Mouse (Mus musculus) limb, embryonic 13.5 days (tissue): ENCODE data around the gene Ptprn2. TPM values are rescaled to one million over a fixed set of nuclear protein-coding genes. Genes with fewer than 3 reads are reported as not detected.

ENCODE experiments used
- ATAC-seq: fragments of 200-750 bp; cut with Nextera tagmentation; 2 replicates; pipeline ENCODE4 v1.8.0; 2017; ENCODE audit warnings: low read depth, moderate number of reproducible peaks, moderate TSS enrichment; ENCODE audit not compliant: low FRiP score
- H3K27ac ChIP-seq: fragments of 300-500 bp; sonication (generic); 2 replicates; pipeline ENCODE4 v1.5.1; 2015; ENCODE audit warnings: inconsistent platforms, mild to moderate bottlenecking, moderate library complexity
- H3K27me3 ChIP-seq: fragments of 300-500 bp; sonication (generic); 2 replicates; pipeline ENCODE4 v1.6.1; 2015; ENCODE audit warnings: mild to moderate bottlenecking, inconsistent platforms
- H3K36me3 ChIP-seq: fragments of 300-500 bp; sonication (generic); 2 replicates; pipeline ENCODE4 v1.6.1; 2015; ENCODE audit warnings: inconsistent platforms, mild to moderate bottlenecking, moderate library complexity
- H3K4me1 ChIP-seq: fragments of 300-500 bp; sonication (generic); 2 replicates; pipeline ENCODE4 v1.6.1; 2015; ENCODE audit warnings: inconsistent platforms
- H3K4me2 ChIP-seq: fragments of 300-500 bp; sonication (generic); replicated peaks from 2 replicates; pipeline ENCODE4 v1.6.1; 2015; ENCODE audit warnings: inconsistent platforms, mild to moderate bottlenecking, moderate library complexity
- H3K4me3 ChIP-seq: fragments of 300-500 bp; sonication (generic); 2 replicates; pipeline ENCODE4 v1.5.1; 2015; ENCODE audit warnings: moderate library complexity, mild to moderate bottlenecking, inconsistent platforms
- H3K9ac ChIP-seq: fragments of 300-500 bp; sonication (generic); 2 replicates; pipeline ENCODE4 v1.6.1; 2015; ENCODE audit warnings: mild to moderate bottlenecking, inconsistent platforms
- H3K9me3 ChIP-seq: fragments of 300-500 bp; sonication (generic); 2 replicates; pipeline ENCODE4 v1.6.1; 2016; ENCODE audit warnings: inconsistent platforms
- WGBS: fragments of 180-500 bp; shearing (Covaris S2); methylation state at CpG from one replicate; pipeline ENCODE4 v1.1.7; 2015; 5-methylcytosine and 5-hydroxymethylcytosine counted together
- polyA plus RNA-seq: library from polyadenylated mRNA; unstranded; fragments of >200 nt; fragmentation: Nextera tagmentation; extraction: Ambion mirVana; gene quantifications from 2 replicates; pipeline ENCODE4 v1.2.1, GENCODE M21; 2015

The Ptprn2 gene
- polyA plus RNA-seq, 1 experiment from 2014 or later, result 0.19 TPM

- Histone ChIP-seq H3K36me3 (no peaks in the 10 kb centered on the region), H3K4me3 (no peak overlapping the region), H3K4me2 (no peak overlapping the region), H3K27ac (no peak overlapping the region), H3K9ac (no peak overlapping the region), H3K27me3 (no peaks in the 10 kb centered on the region), H3K4me1 (0 out of 2 replicates have a peak, but pooled peaks cover 6% of the 10 kb centered on the region), H3K9me3 (no peaks in the 10 kb centered on the region)
- 71% methylated on average over 6 of the region's 6 CpGs for WGBS
- no peak for ATAC-seq
Measured at GRCm38 (mm10) chr12:116770911-116771310, 285.4 kb downstream of the Ptprn2 start.

DNA sequence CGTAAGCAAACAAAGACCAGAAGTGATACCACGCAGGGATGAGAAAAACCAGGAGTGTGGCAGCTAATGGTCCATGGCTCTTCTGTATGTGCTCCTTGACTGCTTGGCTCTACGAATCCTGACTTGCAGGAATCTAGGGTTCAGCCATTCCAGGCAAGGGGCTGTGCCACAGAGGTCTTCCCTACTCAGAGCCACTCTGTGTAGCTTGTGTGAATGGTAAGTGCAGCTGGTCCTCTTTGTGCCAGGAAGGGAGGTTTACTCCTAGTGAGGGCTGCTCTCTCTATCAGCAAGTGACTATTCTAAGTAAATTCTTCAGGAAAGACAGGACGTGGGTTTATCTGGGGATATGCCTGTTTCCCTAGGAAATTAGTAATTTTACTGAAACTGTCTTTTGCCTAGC, 286.0 kb downstream of the Ptprn2 start:
- Histone ChIP-seq H3K27ac (no peak overlapping the region), H3K4me2 (no peak overlapping the region), H3K27me3 (no peaks in the 10 kb centered on the region), H3K36me3 (no peaks in the 10 kb centered on the region), H3K4me1 (0 out of 2 replicates have a peak, but pooled peaks cover 6% of the 10 kb centered on the region), H3K9ac (no peak overlapping the region), H3K4me3 (no peak overlapping the region), H3K9me3 (no peaks in the 10 kb centered on the region)
- ATAC-seq, result no peak
- 72% methylated on average over 4 of the region's 4 CpGs for WGBS

GRCm38 (mm10) chr12:116772081-116772566, 286.6 kb downstream of the Ptprn2 start:
- H3K4me3 ChIP-seq, result no peak overlapping the region
- H3K36me3 ChIP-seq, result no peaks in the 10 kb centered on the region
- H3K4me1 ChIP-seq, result 0 out of 2 replicates have a peak, but pooled peaks cover 6% of the 10 kb centered on the region
- no peak overlapping the region for H3K9ac ChIP-seq
- WGBS, result 37% methylated on average over 7 of the region's 7 CpGs
- H3K27me3 ChIP-seq, result no peaks in the 10 kb centered on the region
- H3K9me3 ChIP-seq, result no peaks in the 10 kb centered on the region
- ATAC-seq, result no peak
- H3K4me2 ChIP-seq, result no peak overlapping the region
- no peak overlapping the region for H3K27ac ChIP-seq

GRCm38 (mm10) chr12:116773344-116773743, 287.8 kb downstream of the Ptprn2 start:
- WGBS, result 90% methylated on average over 3 of the region's 3 CpGs

GRCm38 (mm10) chr12:116776447-116776846, 290.9 kb downstream of the Ptprn2 start:
- no peak for ATAC-seq
- Histone ChIP-seq H3K4me3 (no peak overlapping the region), H3K4me2 (no peak overlapping the region), H3K36me3 (no peaks in the 10 kb centered on the region), H3K27me3 (no peaks in the 10 kb centered on the region), H3K27ac (no peak overlapping the region), H3K4me1 (peaks cover 11% of the 10 kb centered on the region; the same call in 1 of the 2 replicates), H3K9me3 (no peaks in the 10 kb centered on the region), H3K9ac (no peak overlapping the region)
- WGBS, result 91% methylated on average over 8 of the region's 8 CpGs

More at GRCm38 (mm10) chr12:116773344-116773743, 287.8 kb downstream of the Ptprn2 start:
- Histone ChIP-seq H3K4me1 (peaks cover 11% of the 10 kb centered on the region; the same call in 1 of the 2 replicates), H3K27me3 (no peaks in the 10 kb centered on the region), H3K36me3 (no peaks in the 10 kb centered on the region), H3K4me3 (no peak overlapping the region), H3K9ac (no peak overlapping the region), H3K4me2 (no peak overlapping the region), H3K9me3 (no peaks in the 10 kb centered on the region), H3K27ac (no peak overlapping the region)
- no peak for ATAC-seq

- no peak overlapping the region for H3K4me2 ChIP-seq
- no peaks in the 10 kb centered on the region for H3K36me3 ChIP-seq
- H3K9ac ChIP-seq, result no peak overlapping the region
- no peaks in the 10 kb centered on the region for H3K9me3 ChIP-seq
- peaks cover 5% of the 10 kb centered on the region; the same call in 1 of the 2 replicates for H3K4me1 ChIP-seq
- 50% methylated on average over 4 of the region's 4 CpGs for WGBS
- no peak overlapping the region for H3K27ac ChIP-seq
- no peaks in the 10 kb centered on the region for H3K27me3 ChIP-seq
- ATAC-seq, result no peak
- no peak overlapping the region for H3K4me3 ChIP-seq
Measured at GRCm38 (mm10) chr12:116778095-116779090, 292.9 kb downstream of the Ptprn2 start.

DNA sequence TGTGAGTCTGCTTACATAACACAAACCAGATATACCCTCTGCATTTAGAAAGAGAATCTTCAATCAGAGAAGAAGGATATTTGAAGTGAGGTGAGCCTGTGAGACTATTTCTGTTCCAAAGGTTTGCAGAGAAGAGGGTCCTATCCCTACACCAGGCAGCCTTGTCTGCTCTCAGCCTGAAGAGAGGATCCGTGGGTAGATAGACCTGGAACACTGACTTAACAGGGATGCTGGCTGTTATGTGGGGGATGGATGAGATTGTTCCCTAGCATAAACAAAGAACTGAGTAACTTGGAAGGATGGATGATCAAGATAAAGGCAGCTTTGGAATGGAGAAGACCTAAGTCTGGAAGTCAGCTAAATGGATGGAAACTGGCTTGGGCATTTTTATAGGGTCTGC, 294.9 kb downstream of the Ptprn2 start:
- no peaks in the 10 kb centered on the region for H3K36me3 ChIP-seq
- H3K9ac ChIP-seq, result no peak overlapping the region
- no peak overlapping the region for H3K4me3 ChIP-seq
- no peak overlapping the region for H3K27ac ChIP-seq
- peaks cover 5% of the 10 kb centered on the region; the same call in 1 of the 2 replicates for H3K4me1 ChIP-seq
- no peak overlapping the region for H3K4me2 ChIP-seq
- no peak for ATAC-seq
- H3K9me3 ChIP-seq, result no peaks in the 10 kb centered on the region
- 86% methylated on average over 1 of the region's 1 CpGs for whole genome bisulfite sequencing
- no peaks in the 10 kb centered on the region for H3K27me3 ChIP-seq

- no peak overlapping the region for H3K4me2 ChIP-seq
- H3K4me3 ChIP-seq, result no peak overlapping the region
- H3K9ac ChIP-seq, result no peak overlapping the region
- H3K4me1 ChIP-seq, result no peaks in the 10 kb centered on the region
- H3K27ac ChIP-seq, result no peak overlapping the region
- no peak for ATAC-seq
- no peaks in the 10 kb centered on the region for H3K27me3 ChIP-seq
- H3K9me3 ChIP-seq, result no peaks in the 10 kb centered on the region
- WGBS, result 89% methylated on average over 3 of the region's 3 CpGs
- no peaks in the 10 kb centered on the region for H3K36me3 ChIP-seq
Measured at GRCm38 (mm10) chr12:116785731-116786130, 300.2 kb downstream of the Ptprn2 start.

DNA sequence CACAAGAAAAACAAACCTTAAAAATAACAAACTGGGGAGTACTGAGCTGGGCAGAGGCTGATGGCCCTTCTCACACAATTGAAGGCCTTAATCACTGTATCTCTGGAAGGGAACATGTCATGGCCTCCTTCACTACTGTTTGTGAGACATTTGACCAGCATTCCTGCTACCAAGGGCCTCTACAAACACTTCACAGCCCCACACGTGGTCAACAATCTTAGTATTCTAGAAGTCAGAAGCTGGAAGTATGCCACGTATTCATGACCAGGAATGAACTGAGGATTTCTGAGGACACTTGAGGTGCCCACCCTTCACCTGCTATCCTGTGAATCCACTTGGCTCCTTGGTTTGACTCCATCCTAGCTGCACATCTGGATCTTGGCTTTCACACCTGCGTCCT, 302.8 kb downstream of the Ptprn2 start:
- H3K9me3 ChIP-seq, result no peaks in the 10 kb centered on the region

DNA sequence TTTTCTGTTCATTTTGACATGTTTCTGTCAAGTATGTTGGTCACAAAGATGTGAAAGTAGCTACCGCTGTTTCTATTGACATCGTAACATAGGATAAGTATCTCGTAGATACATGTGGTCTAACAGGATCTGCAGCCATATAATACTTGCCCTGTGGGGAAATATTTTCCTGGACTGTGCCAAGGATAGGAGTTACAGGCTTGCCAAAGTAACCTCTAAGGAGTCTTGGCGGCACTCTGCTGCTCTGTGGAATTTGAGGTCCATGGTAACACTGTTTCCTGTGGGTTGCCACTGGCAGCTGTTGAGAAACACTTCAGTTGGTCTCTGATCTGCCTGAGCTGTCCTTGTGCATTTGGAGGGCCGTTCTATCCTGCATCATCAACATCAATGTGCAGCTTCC, 317.8 kb downstream of the Ptprn2 start:
- Histone ChIP-seq H3K9ac (no peak overlapping the region), H3K27me3 (no peaks in the 10 kb centered on the region), H3K4me1 (no peaks in the 10 kb centered on the region), H3K27ac (no peak overlapping the region), H3K4me3 (no peak overlapping the region), H3K36me3 (no peaks in the 10 kb centered on the region), H3K9me3 (no peaks in the 10 kb centered on the region), H3K4me2 (no peak overlapping the region)
- 84% methylated on average over 5 of the region's 5 CpGs for WGBS
- no peak for ATAC-seq

More for the DNA sequence above, 302.8 kb downstream of the Ptprn2 start:
- no peak for ATAC-seq
- Histone ChIP-seq H3K27me3 (no peaks in the 10 kb centered on the region), H3K4me1 (no peaks in the 10 kb centered on the region), H3K4me2 (no peak overlapping the region), H3K27ac (no peak overlapping the region), H3K9ac (no peak overlapping the region), H3K36me3 (no peaks in the 10 kb centered on the region), H3K4me3 (no peak overlapping the region)
- 81% methylated on average over 3 of the region's 3 CpGs for WGBS

- Histone ChIP-seq H3K27me3 (no peaks in the 10 kb centered on the region), H3K4me3 (no peak overlapping the region), H3K27ac (no peak overlapping the region), H3K36me3 (no peaks in the 10 kb centered on the region), H3K9me3 (no peaks in the 10 kb centered on the region), H3K9ac (no peak overlapping the region), H3K4me2 (no peak overlapping the region), H3K4me1 (no peaks in the 10 kb centered on the region)
- WGBS, result 66% methylated on average over 2 of the region's 2 CpGs
- ATAC-seq, result no peak
Measured at GRCm38 (mm10) chr12:116804712-116805111, 319.2 kb downstream of the Ptprn2 start.

DNA sequence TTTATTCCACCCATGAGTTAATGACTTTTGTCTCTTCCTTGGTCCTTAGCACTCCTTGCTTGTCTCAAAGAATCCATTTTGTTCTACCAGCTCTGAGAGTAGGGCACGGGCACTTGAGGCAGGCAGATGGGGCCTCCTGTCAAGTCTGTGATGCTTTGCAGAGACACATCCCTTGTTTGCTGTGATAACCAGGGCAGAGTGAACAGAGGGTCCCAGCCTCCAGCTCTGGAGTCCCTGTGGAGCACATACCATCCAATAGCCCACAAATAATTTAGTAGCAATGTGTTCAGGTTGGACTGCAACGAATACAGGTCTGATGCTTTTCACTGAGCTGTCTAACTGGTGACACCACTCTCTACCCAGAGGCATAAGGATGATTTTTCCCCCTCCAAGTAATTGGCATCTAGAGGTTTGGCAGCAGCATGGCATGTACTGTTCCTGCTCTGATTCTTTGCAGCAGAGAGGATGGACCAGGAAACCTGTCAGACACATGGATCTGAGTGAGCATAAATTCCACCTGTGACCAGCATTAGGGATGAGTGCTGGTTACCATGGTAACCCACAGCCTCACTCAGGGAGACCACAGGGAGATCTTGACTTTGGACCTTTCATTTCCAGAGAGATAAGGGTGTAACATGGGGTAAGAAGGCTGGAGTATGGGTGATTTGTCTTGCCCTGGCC, 319.7 kb downstream of the Ptprn2 start:
- Histone ChIP-seq H3K4me2 (no peak overlapping the region), H3K27me3 (no peaks in the 10 kb centered on the region), H3K9ac (no peak overlapping the region), H3K9me3 (no peaks in the 10 kb centered on the region), H3K27ac (no peak overlapping the region), H3K4me1 (no peaks in the 10 kb centered on the region), H3K4me3 (no peak overlapping the region), H3K36me3 (no peaks in the 10 kb centered on the region)
- no peak for ATAC-seq
- WGBS, result 59% methylated on average over 2 of the region's 2 CpGs
